Mouse (Mus musculus): ENCODE measurements around the gene 6030458C11Rik. TPM values are rescaled to one million over a fixed set of nuclear protein-coding genes. Genes with fewer than 3 reads are reported as not detected.

The 6030458C11Rik gene
- total RNA-seq (2023) = 10 to 100 TPM in 1 of 2 experiments, 1 to 10 TPM in 1; 9.4 to 10.7 TPM

DNA sequence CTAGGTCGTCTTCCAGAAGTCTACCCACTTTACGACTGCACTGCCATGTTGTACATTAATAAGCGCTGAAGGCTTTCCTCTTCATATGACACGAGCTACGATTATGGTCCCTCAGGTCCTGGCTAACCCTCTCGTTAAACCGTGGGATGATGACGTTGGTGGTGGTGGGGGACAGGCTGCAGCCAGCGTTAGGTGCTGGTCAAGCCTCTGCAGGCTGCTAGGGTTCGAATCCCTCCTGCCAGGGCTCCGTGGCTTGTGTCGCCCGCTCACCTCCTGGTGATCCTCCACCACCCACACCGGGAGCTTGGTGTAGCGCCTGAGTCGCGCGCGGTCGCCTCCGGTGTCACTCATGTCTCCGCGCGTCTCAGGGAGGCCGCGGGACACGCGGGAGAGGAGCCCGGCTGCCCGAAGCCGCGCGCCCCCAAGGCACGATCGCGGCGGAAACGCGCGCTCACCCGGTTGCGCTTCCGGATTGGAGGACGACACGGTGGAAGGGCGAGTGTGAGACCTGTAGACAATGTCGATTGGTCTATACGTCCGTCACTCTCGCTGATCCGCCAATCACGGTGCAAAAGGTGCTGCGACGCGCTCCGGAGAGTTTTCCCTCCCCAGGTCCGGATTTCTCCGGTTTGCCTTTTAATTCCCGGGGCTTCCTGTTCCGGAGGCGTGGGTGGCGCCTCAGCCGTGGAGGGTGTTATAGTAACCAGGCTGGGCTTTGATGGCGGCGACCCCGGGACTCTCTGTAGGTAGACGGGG is at the start of gene 6030458C11Rik, which contains the start of gene Drosha:
6030458C11Rik (minus strand) TSS at position 453 of the 756 bp plus-strand sequence.
Drosha (plus strand) TSS at position 619 of the 756 bp plus-strand sequence.

Other genes with a start within 250 kb of the 6030458C11Rik start
- gene Pdzd2, start 84.7 kb downstream of the 6030458C11Rik start, total RNA-seq (2023) = 1 to 10 TPM; 2.3 to 2.4 TPM
- 10 to 100 TPM; 19.1 to 20.4 TPM for gene Drosha, start 166 bp upstream of the 6030458C11Rik start, total RNA-seq (2023)

All from monocyte, adult 59 days (primary cell).